Mouse (Mus musculus) adrenal gland, postnatal 36 days (tissue): Measurements from ENCODE around the gene Ankrd34a. TPM values are rescaled to one million over a fixed set of nuclear protein-coding genes. Genes with fewer than 3 reads are reported as not detected.
A peak's percentile ranks its signal among the peaks of the same experiment; 100 is the strongest.

Source experiments
- DNase-seq, 2 experiments: peaks; one replicate each; pipeline ENCODE4 v3.0.0; 2021; ENCODE audit warnings: mixed read lengths in 1 of 2
- total RNA-seq, 2 experiments: library from RNA; stranded (reverse); gene quantifications; 2 replicates each; pipeline ENCODE4 v1.2.3; 2021

The Ankrd34a gene
- total RNA-seq, 2 experiments from 2014 or later, result 0.95 to 1.0 TPM

DNA sequence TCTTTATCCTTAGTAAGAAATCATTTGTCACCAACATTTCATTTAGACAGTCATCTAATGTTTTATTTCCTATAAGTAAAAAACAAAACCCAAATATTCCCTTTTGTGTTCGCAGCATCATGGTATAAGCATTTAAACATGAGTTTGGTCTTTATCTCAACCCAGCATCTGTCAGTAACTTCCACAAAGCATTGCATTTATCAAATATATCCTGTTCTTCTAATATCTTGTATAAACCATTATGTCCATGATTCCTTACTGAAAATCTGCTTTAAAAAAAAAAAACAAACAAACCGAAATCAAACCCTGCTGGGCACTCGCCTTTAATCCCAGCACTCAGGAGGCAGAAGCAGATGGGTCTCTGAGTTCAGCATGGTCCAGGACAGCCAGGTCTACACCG is 10.2 kb downstream of the Ankrd34a start:
- DNase-seq, result no peak

DNA sequence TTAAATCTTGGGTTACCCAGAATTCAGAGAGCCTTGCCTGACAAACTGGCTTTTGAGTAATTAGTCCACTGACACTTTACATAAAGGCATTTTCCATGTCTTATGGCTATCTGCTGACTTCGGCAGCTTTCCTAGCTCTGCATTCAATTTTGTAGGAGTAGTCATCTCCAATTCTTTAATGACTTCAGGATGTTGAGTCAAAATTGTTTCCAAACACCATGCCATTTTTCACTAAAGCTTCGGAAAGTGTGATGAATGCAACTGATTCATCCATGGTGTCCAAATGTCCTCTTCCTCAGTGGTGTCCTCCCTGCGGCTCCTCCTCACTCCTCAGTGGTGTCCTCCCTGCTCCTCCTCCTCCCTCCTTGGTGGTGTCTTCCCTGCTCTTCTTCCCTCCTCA is 21.5 kb downstream of the Ankrd34a start:
- no peak for DNase-seq

DNA sequence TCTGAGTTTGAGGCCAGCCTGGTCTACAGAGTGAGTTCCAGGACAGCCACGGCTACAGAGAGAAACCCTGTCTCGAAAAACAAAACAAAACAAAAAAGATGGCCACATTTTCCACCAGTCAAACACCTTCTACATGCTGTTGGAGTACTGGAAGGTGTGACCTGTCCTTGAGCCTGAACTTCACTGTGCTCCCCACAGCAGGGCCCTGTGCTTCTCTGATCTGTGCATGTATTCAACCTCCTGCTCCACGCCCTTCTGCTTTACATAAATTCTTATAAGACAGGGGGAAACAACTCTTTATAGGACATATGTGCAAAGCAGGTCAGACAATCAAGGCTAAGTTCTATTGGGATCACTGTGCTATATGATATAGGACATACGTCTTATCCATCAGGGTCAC is 26.8 kb downstream of the Ankrd34a start:
- DNase-seq, result no peak

DNA sequence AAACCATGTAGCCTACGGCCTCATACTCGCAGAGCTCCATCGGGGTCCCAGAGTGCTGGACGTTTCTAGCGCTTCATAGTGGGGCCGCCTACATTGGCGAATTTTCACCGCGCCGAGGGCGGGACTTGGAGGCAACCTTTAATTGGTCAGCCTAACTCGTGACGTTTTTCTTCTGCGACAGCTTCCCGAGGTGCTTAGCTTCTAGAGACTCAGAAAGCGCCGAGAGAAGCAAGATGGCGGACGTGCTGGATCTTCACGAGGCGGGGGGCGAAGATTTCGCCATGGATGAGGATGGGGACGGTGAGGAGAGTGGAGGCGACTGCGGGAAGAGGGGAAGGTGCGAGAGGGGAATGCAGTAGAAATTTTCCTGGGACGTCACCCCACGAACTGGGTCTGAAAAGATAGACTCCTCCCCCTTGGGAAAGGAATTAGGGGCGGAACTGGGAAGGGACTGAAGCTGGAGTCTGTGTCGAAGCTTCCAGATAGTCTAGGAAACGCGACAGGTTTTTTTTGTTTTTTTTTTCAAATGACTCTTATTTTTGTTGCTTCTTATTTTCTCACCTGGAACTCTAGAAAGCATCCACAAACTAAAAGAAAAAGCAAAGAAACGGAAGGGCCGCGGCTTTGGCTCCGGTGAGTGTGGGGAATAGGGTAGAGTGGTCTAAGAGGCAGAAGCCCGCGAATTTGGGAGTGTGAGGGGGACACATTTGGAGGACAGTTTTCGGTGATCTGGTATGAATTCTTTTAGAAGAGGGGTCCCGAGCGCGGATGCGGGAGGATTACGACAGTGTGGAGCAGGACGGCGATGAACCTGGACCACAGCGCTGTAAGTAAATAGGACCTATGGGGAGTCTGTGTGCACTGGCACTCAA is 33.5 kb downstream of the Ankrd34a start, which contains the start of gene Rbm8a:
Rbm8a (plus strand) TSS at position 205 of the 872 bp plus-strand sequence.
- DNase-seq, result peak; percentile 95 to 96

DNA sequence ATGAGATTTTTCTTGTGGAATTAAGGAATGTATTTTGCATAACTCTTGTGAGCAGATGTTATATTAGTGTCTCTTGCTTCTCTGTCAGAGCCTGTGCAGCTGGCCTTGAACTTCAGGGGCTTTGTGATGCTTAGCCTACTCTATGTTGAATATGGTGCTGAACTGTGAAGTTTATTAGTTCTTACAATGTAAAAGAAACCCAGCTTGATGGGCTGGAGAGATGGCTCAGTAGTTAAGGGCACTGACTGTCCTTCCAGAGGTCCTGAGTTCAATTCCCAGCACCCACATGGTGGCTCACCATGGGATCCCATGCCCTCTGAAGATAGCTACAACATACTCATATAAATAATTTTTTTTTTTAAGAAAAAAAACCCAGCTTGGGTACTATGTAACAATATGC is 35.6 kb downstream of the Ankrd34a start:
- no peak for DNase-seq

DNA sequence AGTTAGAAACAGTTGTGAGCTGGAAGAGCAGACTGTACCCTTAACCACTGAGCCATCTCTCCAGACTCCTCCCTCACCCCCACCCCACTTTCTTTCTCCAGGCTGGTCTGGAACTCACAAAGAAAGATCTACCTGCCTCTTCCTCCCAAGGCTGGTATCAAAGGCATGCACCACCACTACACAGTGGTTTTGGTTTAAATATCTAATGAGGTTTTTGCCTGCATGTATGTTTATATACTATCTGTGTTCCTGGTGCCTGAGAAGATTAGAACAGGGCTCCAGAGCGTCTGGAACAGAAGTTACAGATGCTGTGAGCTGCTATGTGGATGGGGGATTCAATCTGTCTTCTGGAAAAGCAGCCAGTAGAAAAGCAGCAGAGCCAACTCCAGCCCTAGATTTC is 37.6 kb downstream of the Ankrd34a start:
- DNase-seq, result no peak

DNA sequence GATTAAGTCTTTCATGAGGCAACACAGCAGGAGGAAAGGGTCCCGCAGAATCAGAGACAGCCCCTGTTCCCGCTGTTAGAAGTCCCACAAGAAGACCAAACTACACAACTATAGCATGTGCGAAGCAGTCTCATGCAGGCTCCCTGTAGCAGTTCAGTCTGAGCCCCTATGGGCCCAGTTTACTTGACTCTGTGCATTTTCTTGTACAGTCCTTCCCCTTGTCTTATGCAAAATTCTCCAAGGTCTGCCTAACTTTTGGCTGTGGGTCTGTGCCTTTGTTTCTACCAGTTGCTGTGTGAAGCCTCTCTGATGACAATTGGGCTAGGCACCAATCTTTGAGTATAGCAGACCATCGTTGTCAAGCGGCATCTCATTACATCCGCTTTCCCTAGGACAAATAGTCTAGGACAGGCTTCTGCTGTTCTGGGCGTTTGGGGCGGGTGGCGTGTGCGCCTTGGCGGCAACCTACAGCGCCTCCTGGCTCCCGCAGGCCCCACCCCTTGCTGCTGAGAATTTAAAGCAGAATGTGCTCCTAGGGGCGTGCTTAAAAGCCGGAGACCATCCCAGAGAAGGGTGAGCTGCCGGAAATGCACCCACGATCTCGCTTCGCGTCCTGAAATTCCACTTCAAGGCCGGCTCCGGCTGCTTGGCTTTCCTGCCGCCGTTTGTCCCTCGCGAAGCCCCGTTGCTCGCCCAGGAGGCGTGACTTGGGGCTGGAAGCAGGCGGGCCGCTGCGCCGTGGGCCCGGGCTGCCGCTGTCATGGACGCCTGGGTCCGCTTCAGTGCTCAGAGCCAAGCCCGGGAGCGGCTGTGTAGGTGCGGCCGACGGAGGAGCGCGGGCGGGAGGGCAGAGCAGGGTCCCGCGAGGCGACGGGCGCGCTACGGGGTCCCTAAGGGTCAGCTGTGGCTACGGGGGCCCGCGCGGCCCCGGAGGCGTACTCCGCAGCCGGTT is 38.8 kb downstream of the Ankrd34a start, which contains the start of the genes Pex11b and Gm42957:
Pex11b (plus strand) TSS at position 449 of the 952 bp plus-strand sequence.
Gm42957 (plus strand) TSS at position 547 of the 952 bp plus-strand sequence.
- DNase-seq, result peak; percentile 95

DNA sequence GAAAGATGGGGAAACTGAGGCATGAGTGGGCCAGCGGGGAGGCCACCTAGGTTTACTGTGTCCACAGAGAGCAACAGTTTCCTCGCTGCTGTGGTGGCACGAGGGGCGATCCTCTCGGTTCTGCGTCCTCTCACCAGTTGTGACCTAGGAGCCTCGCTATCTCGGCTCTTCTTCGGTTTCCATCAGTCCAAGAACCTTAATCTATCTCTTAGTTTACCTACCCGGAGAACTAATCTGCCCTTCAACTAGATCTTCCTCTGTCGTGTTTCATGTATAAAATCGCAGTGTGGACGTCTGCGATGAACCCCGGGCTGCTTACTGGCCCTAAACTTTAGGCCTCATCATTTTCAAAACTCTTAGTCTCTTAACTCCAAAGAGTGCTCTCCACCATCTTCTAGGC is 39.5 kb downstream of the Ankrd34a start:
- DNase-seq, result no peak

DNA sequence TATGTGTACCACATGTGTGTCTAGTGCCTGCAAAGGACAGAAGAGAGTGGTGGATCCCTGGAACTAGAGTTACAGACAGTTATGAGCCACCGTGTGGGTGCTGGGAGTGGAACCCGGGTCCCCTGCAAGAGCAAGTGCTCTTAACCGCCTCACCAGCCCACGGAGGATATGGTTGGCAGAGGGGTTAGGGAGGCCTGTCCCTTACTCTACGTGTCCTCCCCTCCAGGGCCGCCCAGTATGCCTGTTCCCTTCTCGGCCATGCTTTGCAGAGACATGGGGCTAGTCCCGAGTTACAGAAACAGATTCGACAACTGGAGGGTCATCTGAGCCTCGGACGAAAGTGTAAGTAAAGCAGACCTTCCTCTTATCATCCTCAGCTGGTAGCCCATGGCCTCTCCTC is 40.0 kb downstream of the Ankrd34a start:
- no peak for DNase-seq

DNA sequence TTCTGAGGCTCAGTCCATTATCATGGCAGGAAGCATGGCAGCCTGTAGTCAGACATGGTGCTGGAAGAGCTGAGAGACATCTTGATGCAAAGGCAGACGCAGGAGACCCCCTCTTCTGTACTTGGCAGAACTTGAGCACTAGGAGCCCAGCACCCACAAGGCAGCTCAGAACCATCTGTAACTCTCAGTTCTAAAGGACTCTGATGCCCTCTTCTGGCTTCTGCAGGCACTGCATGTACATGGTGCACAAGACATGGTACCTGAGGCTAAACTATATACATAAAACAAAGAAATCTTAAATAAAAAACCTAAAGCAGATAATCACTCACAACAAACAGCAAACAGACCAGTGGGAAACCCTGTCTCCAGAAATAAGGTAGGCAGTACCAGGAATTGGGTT is 42.8 kb downstream of the Ankrd34a start:
- DNase-seq, result peak; percentile 70 to 80

DNA sequence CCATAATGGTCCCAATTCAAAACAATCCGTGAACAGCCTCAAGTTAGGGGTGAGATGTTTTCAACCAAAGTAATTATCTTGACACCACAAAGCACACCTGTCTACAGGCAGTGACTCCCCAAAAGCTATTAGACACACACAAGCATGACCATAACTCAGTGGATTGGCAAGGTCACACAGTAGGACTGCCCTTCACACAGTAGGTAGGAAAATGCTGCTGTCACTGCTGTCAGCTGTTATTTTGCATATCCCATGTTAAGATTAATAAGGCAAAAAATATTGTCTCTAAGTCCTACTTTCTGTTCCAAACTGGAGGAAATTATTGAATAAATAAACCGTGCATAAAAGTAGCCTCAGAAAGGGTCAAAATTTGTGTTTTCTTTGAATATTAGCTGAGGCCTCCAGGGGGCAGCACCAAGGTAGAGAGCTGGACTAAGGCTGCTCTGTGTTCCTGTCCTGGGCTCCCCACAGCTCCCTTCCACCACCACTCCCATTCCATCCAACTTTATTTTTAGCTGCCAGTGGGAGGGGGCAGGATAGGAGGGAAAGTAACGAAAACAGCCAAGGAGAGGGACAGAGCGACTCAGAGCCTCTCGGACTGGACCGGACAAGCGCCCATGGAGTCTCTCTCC is 48.7 kb downstream of the Ankrd34a start, which contains the start of gene Itga10:
Itga10 (plus strand) TSS at position 567 of the 632 bp plus-strand sequence.
- DNase-seq, result peak; percentile 27 to 58

DNA sequence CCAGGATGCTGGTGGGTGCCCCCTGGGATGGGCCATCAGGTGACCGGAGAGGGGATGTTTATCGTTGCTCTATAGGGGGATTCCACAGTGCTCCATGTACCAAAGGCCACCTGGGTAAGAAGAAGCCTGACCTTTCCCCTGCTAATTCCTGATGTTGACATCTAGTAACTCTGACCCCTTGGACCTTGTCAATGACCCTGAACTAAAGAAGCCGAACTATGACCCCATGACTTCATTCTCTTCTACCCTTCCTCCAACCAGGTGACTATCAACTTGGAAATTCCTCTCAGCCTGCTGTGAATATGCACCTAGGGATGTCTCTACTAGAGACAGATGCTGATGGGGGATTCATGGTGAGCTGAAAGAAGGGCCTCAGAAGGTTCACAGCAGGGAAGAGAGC is 50.9 kb downstream of the Ankrd34a start:
- no peak for DNase-seq

Other genes starting within 250 kb of the Ankrd34a start
- not detected for gene BC107364, start 144.3 kb upstream of the Ankrd34a start, total RNA-seq
- not detected for gene Hfe2, start 71.5 kb upstream of the Ankrd34a start, total RNA-seq
- gene Txnip, start 38.7 kb upstream of the Ankrd34a start, total RNA-seq, result 100 to 1,000 TPM; 515 to 572 TPM
- gene Gm16253, start 19.7 kb upstream of the Ankrd34a start, total RNA-seq, result not detected
- 10 to 100 TPM; 29.4 to 33.3 TPM for gene Polr3gl, start 2.5 kb upstream of the Ankrd34a start, total RNA-seq
- gene Lix1l, start 4.5 kb downstream of the Ankrd34a start, total RNA-seq, result 10 to 100 TPM; 29.3 to 52.1 TPM
- 10 to 100 TPM; 68.3 to 73.5 TPM for gene Rbm8a, start 33.3 kb downstream of the Ankrd34a start, total RNA-seq
- gene Pex11b, start 38.7 kb downstream of the Ankrd34a start, total RNA-seq, result 10 to 100 TPM; 40.4 to 58.4 TPM
- gene Gm42957, start 38.8 kb downstream of the Ankrd34a start, total RNA-seq, result under 1 TPM; 0.33 to 0.46 TPM
- 1 to 10 TPM; 1.3 to 2.3 TPM for gene Itga10, start 48.9 kb downstream of the Ankrd34a start, total RNA-seq
- 1 to 10 TPM; 1.3 to 3.9 TPM for gene Ankrd35, start 73.5 kb downstream of the Ankrd34a start, total RNA-seq
- gene Pias3, start 99.7 kb downstream of the Ankrd34a start, total RNA-seq, result 10 to 100 TPM; 24.2 to 24.4 TPM
- under 1 TPM; 0.49 to 0.66 TPM for gene Nudt17, start 111.9 kb downstream of the Ankrd34a start, total RNA-seq
- gene Polr3c, start 131.0 kb downstream of the Ankrd34a start, total RNA-seq, result 10 to 100 TPM; 24.4 to 32.0 TPM
- gene Rnf115, start 131.0 kb downstream of the Ankrd34a start, total RNA-seq, result 10 to 100 TPM; 37.4 to 43.1 TPM
- not detected for gene Pdzk1, start 232.6 kb downstream of the Ankrd34a start, total RNA-seq
- under 1 TPM in 1 of 2 experiments, not detected in 1; 0.16 TPM for gene Cd160, start 232.7 kb downstream of the Ankrd34a start, total RNA-seq